Mouse (Mus musculus) layer of hippocampus, postnatal 14 days (tissue): ENCODE data around the gene Prl3c1. TPM values are rescaled to one million over a fixed set of nuclear protein-coding genes. Genes with fewer than 3 reads are reported as not detected.
"Not testable (repeated sequence)": the region's sequence is repeated elsewhere in the genome, so short reads cannot be mapped to it uniquely, and the experiment has no call there.

Source experiments
- DNase-seq, 2 experiments: peaks; one replicate each; pipeline ENCODE4 v3.0.0; 2021 to 2022; ENCODE audit warnings: low spot score in 2 of 2, mixed read lengths in 1 of 2
- long read RNA-seq, 2 experiments: library from polyadenylated mRNA; stranded (forward); transcript quantifications; one replicate each; pipeline ENCODE4 v2.0.0; 2021
- total RNA-seq, 2 experiments: library from RNA; stranded (reverse); gene quantifications; 2 replicates each; pipeline ENCODE4 v1.2.3; 2021

The Prl3c1 gene
- total RNA-seq: not detected
- long read RNA-seq, experiment 1: 0 reads
- long read RNA-seq, experiment 2: 0 reads

DNA sequence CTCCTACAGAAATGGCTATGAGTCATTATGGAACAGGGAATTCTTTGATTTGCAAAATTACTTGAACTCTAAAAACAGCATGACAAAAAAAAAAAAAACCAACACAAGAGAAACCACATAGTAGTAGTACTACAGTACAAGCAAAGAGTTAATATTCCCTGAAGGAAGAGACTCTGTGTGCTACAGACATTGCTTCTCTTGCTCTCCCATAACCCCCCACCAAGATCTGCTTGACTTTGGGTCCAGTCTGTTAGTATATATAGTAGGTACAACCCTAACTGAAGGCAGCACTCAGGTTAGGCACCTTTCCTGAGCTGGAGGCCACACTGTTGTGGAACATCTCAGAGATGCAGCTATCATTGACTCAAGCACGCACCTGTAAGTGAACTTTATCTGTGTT, at the start of gene Prl3c1:
Gene Prl3c1 (plus strand): TSS at position 301 of the 400 bp plus-strand sequence.
- DNase-seq: no peak

DNA sequence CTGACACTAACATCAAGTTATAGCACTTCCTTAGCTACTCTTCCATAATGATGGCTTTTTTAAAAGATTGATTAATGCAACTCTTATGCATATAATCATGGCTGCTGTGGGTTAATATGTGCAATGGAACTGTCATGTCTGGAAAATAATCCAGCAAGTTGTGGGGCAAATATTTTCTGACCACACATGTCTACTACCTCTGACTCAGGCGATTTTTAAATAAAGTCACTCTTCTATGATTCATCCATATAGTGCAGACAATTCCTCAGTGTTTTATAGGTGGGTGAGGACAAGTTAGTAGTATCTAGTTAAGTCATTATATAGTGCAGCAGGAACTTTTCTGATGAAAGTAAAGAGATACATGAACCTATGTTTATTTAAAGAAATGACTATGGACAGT, 48.2 kb upstream of the Prl3c1 start:
- no peak for DNase-seq

DNA sequence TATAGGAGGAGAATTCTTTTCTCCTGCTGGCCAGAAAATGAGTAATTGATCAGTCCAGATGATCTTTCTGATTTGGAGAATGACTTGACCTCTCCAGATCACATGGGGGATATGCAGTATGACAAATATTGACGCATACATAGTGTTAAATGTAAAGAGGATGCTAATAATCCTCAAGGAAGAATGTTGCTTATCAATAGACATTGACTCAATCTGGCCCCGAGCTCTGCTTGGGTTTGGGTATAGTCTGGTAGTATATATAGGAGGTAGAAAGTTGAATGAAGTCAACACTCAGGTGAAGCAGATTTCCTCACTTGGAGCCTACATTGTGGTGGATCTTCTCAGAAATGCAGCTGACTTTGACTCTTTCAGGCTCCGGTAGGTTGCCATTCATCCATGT, 40.0 kb upstream of the Prl3c1 start, which contains the start of gene Prl3d3:
Gene Prl3d3 (plus strand): TSS at position 301 of the 400 bp plus-strand sequence.
- not testable (repeated sequence) for DNase-seq

DNA sequence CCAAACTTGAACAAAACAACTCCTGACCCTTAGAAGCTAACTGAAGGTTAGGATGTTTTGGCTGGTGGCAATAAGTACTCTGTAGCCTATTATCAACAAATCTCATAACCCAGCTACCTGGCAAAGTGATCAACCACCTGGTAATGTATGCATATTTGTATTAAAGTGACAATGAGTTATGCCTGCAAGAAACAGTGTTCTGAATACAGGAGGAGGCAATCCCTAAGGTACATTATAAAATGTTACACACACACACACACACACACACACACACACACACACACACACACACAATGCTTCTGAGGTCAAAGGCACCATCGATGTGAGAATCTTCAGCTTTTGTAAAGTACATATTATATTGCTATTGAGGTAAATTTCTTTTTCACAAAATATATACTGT, 45.1 kb downstream of the Prl3c1 start, which contains the start of gene Prl3b1:
Gene Prl3b1 (plus strand): TSS at position 301 of the 400 bp plus-strand sequence.
- no peak for DNase-seq

Other genes starting within 250 kb of the Prl3c1 start
- not detected for gene Prl, start 139.1 kb upstream of the Prl3c1 start, total RNA-seq
- gene Prl3d1, start 102.5 kb upstream of the Prl3c1 start, total RNA-seq: not detected
- not detected for gene Prl3d2, start 75.0 kb upstream of the Prl3c1 start, total RNA-seq
- not detected for gene Prl3d3, start 39.9 kb upstream of the Prl3c1 start, total RNA-seq
- gene Prl3b1, start 45.2 kb downstream of the Prl3c1 start, total RNA-seq: not detected
- gene Prl3a1, start 62.8 kb downstream of the Prl3c1 start, total RNA-seq: not detected
- not detected for gene Prl6a1, start 116.0 kb downstream of the Prl3c1 start, total RNA-seq
- gene Prl8a2, start 149.0 kb downstream of the Prl3c1 start, total RNA-seq: not detected
- gene Prl2b1, start 194.2 kb downstream of the Prl3c1 start, total RNA-seq: not detected
- not detected for gene Prl8a6, start 242.0 kb downstream of the Prl3c1 start, total RNA-seq